Mouse (Mus musculus): ENCODE measurements around the gene P2ry2.

The P2ry2 gene

GRCm38 (mm10) chr7:101012541-101012940 lies at the start of gene P2ry2:
TSS of gene P2ry2 (minus strand) at chr7:101012866.
- DNase-seq (ENCODE audit: low spot score in 2 of 2) = no peak

- peak; percentile 80 to 86 for DNase-seq (ENCODE audit: low spot score in 2 of 2)
Observed at GRCm38 (mm10) chr7:101062246-101062645, 49.6 kb upstream of the P2ry2 start.

DNA sequence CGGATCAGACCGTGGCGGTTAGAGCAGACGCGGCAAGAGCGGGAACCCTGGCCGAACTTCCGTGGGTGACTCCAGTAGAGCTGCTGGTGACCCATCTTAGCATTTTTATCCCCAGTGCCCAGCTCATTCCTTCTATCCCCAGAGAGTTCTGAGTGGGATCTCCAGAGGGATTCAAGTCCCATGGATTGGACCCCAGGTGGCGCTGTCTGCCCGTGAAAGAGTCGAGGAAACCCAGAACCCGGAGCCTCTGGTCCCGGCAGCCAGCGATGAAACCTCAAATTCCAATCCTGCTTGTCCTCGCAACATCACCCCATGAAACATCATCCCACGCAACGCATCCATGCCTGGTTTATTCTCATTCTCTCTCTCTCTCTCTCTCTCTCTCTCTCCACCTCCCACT lies 48.7 kb upstream of the P2ry2 start:
- peak; percentile 89 to 94 for DNase-seq (ENCODE audit: low spot score in 2 of 2)

GRCm38 (mm10) chr7:101060476-101060875 lies 47.8 kb upstream of the P2ry2 start:
- DNase-seq (ENCODE audit: low spot score in 2 of 2) = no peak

DNA sequence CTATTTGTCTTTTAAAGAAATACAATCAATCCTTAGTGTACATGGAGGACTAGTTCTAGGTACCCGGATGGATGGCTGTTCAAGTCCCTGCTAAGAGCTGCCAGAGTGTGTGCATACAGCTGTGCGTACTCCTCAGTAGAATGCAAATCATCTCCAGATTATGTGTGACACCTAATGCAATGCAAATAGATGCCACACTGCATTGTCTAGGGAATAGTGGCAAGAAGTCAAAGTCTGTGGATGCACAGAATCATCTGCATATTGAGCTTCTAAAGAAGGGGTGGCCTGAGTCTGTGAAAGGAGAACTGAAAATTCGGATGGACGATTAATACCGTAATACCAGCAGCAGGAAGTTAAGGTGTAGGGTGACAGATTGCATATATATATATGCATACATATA lies 46.5 kb upstream of the P2ry2 start:
- DNase-seq (ENCODE audit: low spot score in 2 of 2) = no peak

- DNase-seq (ENCODE audit: low spot score in 2 of 2) = no peak
Observed at GRCm38 (mm10) chr7:101057309-101057708, 44.6 kb upstream of the P2ry2 start.

GRCm38 (mm10) chr7:101053136-101053535 lies 40.5 kb upstream of the P2ry2 start:
- DNase-seq (ENCODE audit: low spot score in 2 of 2) = no peak

GRCm38 (mm10) chr7:101051551-101052221 lies 39.0 kb upstream of the P2ry2 start:
- DNase-seq (ENCODE audit: low spot score in 2 of 2) = peak; percentile 65 to 68

- DNase-seq (ENCODE audit: low spot score in 2 of 2) = no peak
Observed at GRCm38 (mm10) chr7:101050724-101051550, 38.3 kb upstream of the P2ry2 start.

DNA sequence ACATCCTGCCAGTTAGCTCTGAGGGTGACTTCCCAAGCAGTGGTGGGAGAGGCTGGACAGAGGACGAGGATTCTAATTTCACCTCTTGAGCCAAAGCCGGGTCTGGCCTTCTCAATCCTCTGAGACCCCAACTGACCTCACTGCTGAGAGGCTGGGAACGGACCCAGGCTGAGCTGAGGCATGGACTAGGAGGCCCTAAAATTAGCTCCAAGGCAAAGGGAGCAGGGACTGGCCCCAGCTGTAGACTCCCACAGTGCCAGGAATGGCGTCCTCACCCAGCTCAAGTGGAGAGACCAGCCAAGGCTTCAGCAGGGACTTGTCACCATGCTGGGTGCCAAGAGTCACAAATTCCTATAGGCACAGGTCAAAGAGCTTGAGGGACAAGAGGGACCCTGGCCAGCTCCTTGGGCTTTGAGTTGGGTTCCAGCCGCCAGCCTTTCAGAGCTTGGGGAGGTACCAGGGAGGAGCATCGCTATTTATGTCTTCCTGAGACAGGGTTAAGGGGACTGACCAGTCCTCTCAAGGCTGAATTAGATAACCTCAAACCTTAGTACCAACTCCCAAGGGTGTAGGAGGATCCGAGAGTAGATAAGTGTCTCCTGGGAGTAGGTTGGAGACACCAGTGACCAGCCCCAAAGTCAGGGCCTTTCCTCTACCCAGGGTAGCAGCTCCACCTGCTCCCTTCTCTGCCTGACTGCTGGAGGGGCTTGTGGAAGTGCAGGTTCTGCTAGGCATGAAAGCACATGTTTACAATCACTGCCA lies 36.8 kb upstream of the P2ry2 start:
- DNase-seq (ENCODE audit: low spot score in 2 of 2) = no peak

GRCm38 (mm10) chr7:101048247-101048646 lies 35.6 kb upstream of the P2ry2 start:
- no peak for DNase-seq (ENCODE audit: low spot score in 2 of 2)

- DNase-seq (ENCODE audit: low spot score in 2 of 2) = no peak
Observed at GRCm38 (mm10) chr7:101043846-101044541, 31.3 kb upstream of the P2ry2 start.

GRCm38 (mm10) chr7:101041977-101042749 lies 29.5 kb upstream of the P2ry2 start:
- no peak for DNase-seq (ENCODE audit: low spot score in 2 of 2)

DNA sequence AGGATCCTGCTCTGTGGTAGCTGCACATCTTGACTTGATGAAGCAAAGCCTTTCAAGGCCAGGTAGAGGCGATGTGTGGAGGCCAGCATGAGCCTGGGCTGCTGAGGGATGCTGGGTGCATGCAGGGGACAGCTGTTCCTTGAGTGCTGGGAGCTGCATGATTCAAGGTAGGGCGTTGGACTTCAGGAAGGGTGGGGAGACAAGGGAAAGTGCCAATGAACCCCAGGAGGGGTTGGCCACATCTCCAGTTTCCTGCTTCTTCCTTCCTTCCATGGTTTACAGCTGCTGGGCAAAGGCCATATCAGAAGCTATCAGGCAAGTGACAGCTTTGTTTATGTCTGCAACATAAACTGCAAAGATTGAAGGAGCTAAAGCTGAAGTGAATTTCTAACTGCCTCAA lies 28.9 kb upstream of the P2ry2 start:
- no peak for DNase-seq (ENCODE audit: low spot score in 2 of 2)

DNA sequence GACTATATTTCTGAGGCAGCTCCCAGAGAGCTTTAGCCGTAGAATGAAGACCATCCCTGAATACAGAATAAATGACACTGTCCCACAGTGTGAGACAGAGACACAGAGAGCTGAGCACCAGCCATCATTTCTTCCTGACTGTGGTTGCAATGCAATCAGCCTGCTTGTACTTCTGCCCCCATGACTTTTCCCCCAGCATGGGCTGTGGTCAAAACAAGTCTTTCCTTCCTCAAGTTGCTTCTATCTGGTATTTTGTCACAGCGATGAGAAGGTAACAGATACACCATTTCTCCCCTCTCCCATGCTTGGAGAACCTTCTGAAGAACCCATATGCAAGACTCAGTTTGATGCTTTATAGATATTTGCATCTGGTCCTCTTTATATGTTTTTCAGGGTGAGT lies 20.7 kb upstream of the P2ry2 start:
- DNase-seq (ENCODE audit: low spot score in 2 of 2) = no peak

GRCm38 (mm10) chr7:101031234-101031633 lies 18.6 kb upstream of the P2ry2 start:
- no peak for DNase-seq (ENCODE audit: low spot score in 2 of 2)

GRCm38 (mm10) chr7:101030756-101031155 lies 18.1 kb upstream of the P2ry2 start:
- DNase-seq (ENCODE audit: low spot score in 2 of 2) = peak in 1 of 2 experiments; percentile 30

DNA sequence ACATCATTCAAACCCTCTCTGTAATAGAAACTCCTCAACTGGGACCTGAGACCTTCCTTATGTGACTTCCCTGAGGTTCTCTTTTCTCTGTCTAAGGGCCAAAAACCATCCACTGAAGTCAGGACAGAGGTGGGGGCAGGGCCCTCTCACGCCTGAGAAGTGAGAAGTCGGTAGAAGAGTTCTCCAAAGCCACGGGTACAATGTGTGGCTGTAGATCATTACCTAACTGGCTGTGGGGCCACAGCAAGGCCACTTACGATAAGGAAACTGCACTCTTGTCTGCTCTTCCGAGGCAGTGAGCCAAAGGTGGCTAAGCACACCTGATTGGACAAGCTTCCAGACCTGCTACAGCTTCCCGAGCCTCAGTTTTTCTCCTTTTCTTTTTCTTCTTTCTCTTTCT lies 16.8 kb upstream of the P2ry2 start:
- no peak for DNase-seq (ENCODE audit: low spot score in 2 of 2)

GRCm38 (mm10) chr7:101028991-101029390 lies 16.3 kb upstream of the P2ry2 start:
- DNase-seq (ENCODE audit: low spot score in 2 of 2) = no peak

DNA sequence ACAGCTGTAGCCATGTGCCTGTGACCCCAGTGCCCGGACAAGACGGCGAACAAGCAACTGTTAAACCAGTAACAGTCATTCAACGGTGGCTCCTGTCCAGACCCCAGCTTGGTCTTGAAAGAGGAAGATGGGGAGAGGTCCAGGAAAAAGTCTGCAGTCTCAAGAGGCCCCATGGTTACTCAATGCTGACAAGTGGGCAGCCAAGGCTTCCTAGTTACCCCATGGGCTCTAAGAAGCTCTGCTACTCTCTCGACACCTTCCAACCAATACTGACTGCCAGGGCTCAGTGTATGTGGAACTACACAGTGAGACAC lies 15.7 kb upstream of the P2ry2 start:
- DNase-seq (ENCODE audit: low spot score in 2 of 2) = no peak

All from right cerebral cortex, postnatal 10 days (tissue).